Mouse (Mus musculus): ENCODE measurements around the gene Ndufs7.
A peak's percentile ranks its signal among the peaks of the same experiment; 100 is the strongest.
"Not testable (repeated sequence)": the region's sequence is repeated elsewhere in the genome, so short reads cannot be mapped to it uniquely, and the experiment has no call there.

Gene Ndufs7

GRCm38 (mm10) chr10:80248971-80249640, at the start of gene Ndufs7:
Ndufs7 (plus strand) TSS chr10:80249121.
- peak; percentile 94 to 96 for DNase-seq (ENCODE audit: low spot score in 2 of 2)

- DNase-seq (ENCODE audit: low spot score in 2 of 2): peak; percentile 66 to 84
These were observed 49.4 kb upstream of the Ndufs7 start for GRCm38 (mm10) chr10:80199440-80200008.

GRCm38 (mm10) chr10:80200485-80200884, 48.4 kb upstream of the Ndufs7 start:
- DNase-seq (ENCODE audit: low spot score in 2 of 2): no peak

GRCm38 (mm10) chr10:80204055-80204454, 44.9 kb upstream of the Ndufs7 start:
- no peak for DNase-seq (ENCODE audit: low spot score in 2 of 2)

- no peak for DNase-seq (ENCODE audit: low spot score in 2 of 2)
These were observed 41.7 kb upstream of the Ndufs7 start for GRCm38 (mm10) chr10:80207201-80207600.

- DNase-seq (ENCODE audit: low spot score in 2 of 2): no peak
These were observed 41.2 kb upstream of the Ndufs7 start for GRCm38 (mm10) chr10:80207676-80208075.

GRCm38 (mm10) chr10:80208248-80208647, 40.7 kb upstream of the Ndufs7 start:
- no peak for DNase-seq (ENCODE audit: low spot score in 2 of 2)

- DNase-seq (ENCODE audit: low spot score in 2 of 2): no peak
These were observed 40.0 kb upstream of the Ndufs7 start for GRCm38 (mm10) chr10:80208841-80209371.

GRCm38 (mm10) chr10:80211547-80212103, 37.3 kb upstream of the Ndufs7 start:
- DNase-seq (ENCODE audit: low spot score in 2 of 2): not testable (repeated sequence)

- DNase-seq (ENCODE audit: low spot score in 2 of 2): no peak
These were observed 33.7 kb upstream of the Ndufs7 start for GRCm38 (mm10) chr10:80215048-80215772.

- DNase-seq (ENCODE audit: low spot score in 2 of 2): no peak
These were observed 28.2 kb upstream of the Ndufs7 start for GRCm38 (mm10) chr10:80220676-80221075.

- DNase-seq (ENCODE audit: low spot score in 2 of 2): not testable (repeated sequence)
These were observed 25.8 kb upstream of the Ndufs7 start for GRCm38 (mm10) chr10:80223137-80223536.

- no peak for DNase-seq (ENCODE audit: low spot score in 2 of 2)
These were observed 22.9 kb upstream of the Ndufs7 start for GRCm38 (mm10) chr10:80226071-80226415.

GRCm38 (mm10) chr10:80226416-80227165, 22.3 kb upstream of the Ndufs7 start, which contains the start of gene Mum1:
Mum1 (plus strand) TSS chr10:80226434.
- peak; percentile 94 to 99 for DNase-seq (ENCODE audit: low spot score in 2 of 2)

GRCm38 (mm10) chr10:80227166-80227539, 21.8 kb upstream of the Ndufs7 start:
- DNase-seq (ENCODE audit: low spot score in 2 of 2): no peak

- no peak for DNase-seq (ENCODE audit: low spot score in 2 of 2)
These were observed 20.8 kb upstream of the Ndufs7 start for GRCm38 (mm10) chr10:80227877-80228775.

GRCm38 (mm10) chr10:80236145-80236825, 12.6 kb upstream of the Ndufs7 start:
- DNase-seq (ENCODE audit: low spot score in 2 of 2): no peak

GRCm38 (mm10) chr10:80237020-80237419, 11.9 kb upstream of the Ndufs7 start:
- no peak for DNase-seq (ENCODE audit: low spot score in 2 of 2)

- no peak for DNase-seq (ENCODE audit: low spot score in 2 of 2)
These were observed 10.6 kb upstream of the Ndufs7 start for GRCm38 (mm10) chr10:80238306-80238705.

- no peak for DNase-seq (ENCODE audit: low spot score in 2 of 2)
These were observed 9.1 kb upstream of the Ndufs7 start for GRCm38 (mm10) chr10:80239791-80240190.

Measured in spleen, postnatal 10 days (tissue).